In the genomic region with DNA sequence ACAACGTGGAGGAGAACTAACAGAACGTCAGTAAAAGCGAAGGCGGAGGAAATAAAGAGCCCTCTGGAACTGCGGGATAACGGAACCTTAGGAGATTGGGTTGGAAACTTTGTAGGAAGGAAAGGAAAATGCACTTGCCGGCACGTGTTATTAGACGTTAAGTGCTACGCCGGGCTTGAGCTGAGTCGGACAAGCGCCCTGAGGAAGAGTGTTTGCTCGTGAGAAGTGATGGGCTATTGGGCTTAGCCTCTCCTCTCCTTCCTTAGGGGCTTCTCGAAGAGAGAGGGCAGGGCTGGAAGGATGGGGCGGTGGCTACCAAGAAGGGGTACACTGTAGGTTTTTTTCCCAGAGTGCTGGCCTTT, we compare ENCODE assay signal across 7 mouse cellular contexts. TPM values are rescaled to one million over a fixed set of nuclear protein-coding genes. Genes with fewer than 3 reads are reported as not detected.
DNase-seq lines count a peak whose midpoint lies in the region; ATAC-seq and TF ChIP-seq lines count a peak whose summit lies in the region.

No protein-coding gene starts in this region.

- H3K4me1 ChIP-seq in lung, adult 2 months (ENCODE audit: control insufficient read depth, insufficient read depth, low read length): peaks cover 2% of the 10 kb centered on the region; the same call in 1 of the 2 replicates
- H3K4me1 ChIP-seq in bone marrow, adult 2 months (ENCODE audit: control insufficient read depth, insufficient read depth, low read length): no peaks in the 10 kb centered on the region; the same call in none of the 2 replicates
- H3K4me1 ChIP-seq in erythroblast, embryonic 14.5 days (ENCODE audit: control insufficient read depth): peaks cover 27% of the 10 kb centered on the region
- peaks cover 4% of the 10 kb centered on the region for H3K4me1 ChIP-seq in limb, embryonic 11.5 days (ENCODE audit: control insufficient read depth, insufficient read depth, low read length)

- peaks cover 30% of the 10 kb centered on the region for H3K36me3 ChIP-seq in erythroblast, embryonic 14.5 days (ENCODE audit: control insufficient read depth)
- H3K36me3 ChIP-seq in limb, embryonic 11.5 days (ENCODE audit: control insufficient read depth, insufficient read depth, low read length): no peaks in the 10 kb centered on the region; the same call in 1 of the 2 replicates
- H3K36me3 ChIP-seq in myocyte (ENCODE audit: control insufficient read depth, insufficient read depth): peaks cover 23% of the 10 kb centered on the region

- DNase-seq in lung, adult 2 months: no peak
- DNase-seq in lung, postnatal 14 days: no peak
- no peak for DNase-seq in limb, embryonic 11.5 days (ENCODE audit: low spot score)
- DNase-seq in right cerebral cortex, adult 18-20 months: no peak

- peak; percentile 74 for ATAC-seq in limb, embryonic 11.5 days (ENCODE audit: insufficient number of reproducible peaks, low FRiP score, low TSS enrichment, low read depth)

- H3K27me3 ChIP-seq in erythroblast, embryonic 14.5 days (ENCODE audit: control insufficient read depth): no peaks in the 10 kb centered on the region
- no peaks in the 10 kb centered on the region for H3K27me3 ChIP-seq in limb, embryonic 11.5 days (ENCODE audit: control insufficient read depth, insufficient read depth, low read length)
- no peaks in the 10 kb centered on the region for H3K27me3 ChIP-seq in myocyte (ENCODE audit: control insufficient read depth, insufficient read depth, insufficient read length)

- no peaks in the 10 kb centered on the region for H3K9me3 ChIP-seq in erythroblast, embryonic 14.5 days (ENCODE audit: control insufficient read depth, low read length)
- H3K9me3 ChIP-seq in limb, embryonic 11.5 days (ENCODE audit: control insufficient read depth, low read length): no peaks in the 10 kb centered on the region

- H3K79me2 ChIP-seq in myocyte (ENCODE audit: control insufficient read depth, insufficient read depth): peaks cover 25% of the 10 kb centered on the region

- H3K27ac ChIP-seq in bone marrow, adult 2 months (ENCODE audit: control insufficient read depth, insufficient read depth, low read depth, low read length, poor library complexity): no peak overlapping the region
- no peak overlapping the region for H3K27ac ChIP-seq in limb, embryonic 11.5 days (replicated peaks; ENCODE audit: low read depth, low read length)

- H3K9ac ChIP-seq in limb, embryonic 11.5 days (ENCODE audit: low read length): peak overlapping the region; percentile 61

- peak; percentile 31; the same call in 1 of the 2 replicates for TF ChIP-seq POLR2A in lung, adult 2 months (IDR thresholded peaks at IDR 0.05; ENCODE audit: borderline replicate concordance, extremely low read depth, low read depth, low read length)
- no peak for TF ChIP-seq POLR2A in bone marrow, adult 2 months (IDR thresholded peaks at IDR 0.05; ENCODE audit: borderline replicate concordance, control insufficient read depth, low read depth, low read length)
- TF ChIP-seq POLR2A in myocyte (IDR thresholded peaks at IDR 0.05; ENCODE audit: insufficient read length, low read depth): peak; percentile 69

- TF ChIP-seq CTCF in lung, adult 2 months (IDR thresholded peaks at IDR 0.05; ENCODE audit: insufficient read depth, low read length): no peak
- TF ChIP-seq CTCF in bone marrow, adult 2 months (IDR thresholded peaks at IDR 0.05; ENCODE audit: control insufficient read depth, insufficient read depth, low read length): no peak

- H3ac ChIP-seq in myocyte (ENCODE audit: control insufficient read depth, insufficient read length): peak overlapping the region; percentile 23

- H3K4me3 ChIP-seq in lung, adult 2 months (replicated peaks; ENCODE audit: extremely low read depth, low read depth, low read length): peak overlapping the region; percentile 78
- peak overlapping the region; percentile 68 for H3K4me3 ChIP-seq in bone marrow, adult 2 months (replicated peaks; ENCODE audit: control insufficient read depth, low read depth, low read length)
- H3K4me3 ChIP-seq in erythroblast, embryonic 14.5 days (replicated peaks): peak overlapping the region; percentile 79
- peak overlapping the region; percentile 82 for H3K4me3 ChIP-seq in limb, embryonic 11.5 days (ENCODE audit: low read depth, low read length)
- peak overlapping the region; percentile 60 for H3K4me3 ChIP-seq in myocyte

- H3K4me2 ChIP-seq in limb, embryonic 11.5 days (ENCODE audit: low read depth, severe bottlenecking): peak overlapping the region; percentile 74
- H3K4me2 ChIP-seq in myocyte (ENCODE audit: low read depth): peak overlapping the region; percentile 96

- 0% methylated on average over 16 of the region's 16 CpGs for WGBS in lung, adult 2 months
- under 1% methylated on average over 16 of the region's 16 CpGs for WGBS in bone marrow, adult 2 months
- WGBS in limb, embryonic 11.5 days: under 1% methylated on average over 16 of the region's 16 CpGs

TF ChIP-seq in myocyte, 11 proteins besides CTCF, POLR2A, EP300 and RAD21:
- TF ChIP-seq MAX (IDR thresholded peaks at IDR 0.05; ENCODE audit: low read depth) (peak; percentile 91), USF1 (IDR thresholded peaks at IDR 0.05; ENCODE audit: low read depth) (peak; percentile 84), REST (IDR thresholded peaks at IDR 0.05; ENCODE audit: insufficient read depth, insufficient read length) (no peak), POLR2AphosphoS2 (IDR thresholded peaks at IDR 0.05; ENCODE audit: insufficient read length, low read depth) (peak; percentile 53)
TF ChIP-seq in myocyte: peak in this region for 3.

RNA-seq across cellular contexts. Expression of a gene that starts 0.3 kb away (rescaled TPM):
- polyA plus RNA-seq in lung, adult 2 months (2012; rRNA removed): 0.81 and 1.4 TPM in 2 replicates
- polyA plus RNA-seq in bone marrow, adult 2 months (2011; ENCODE audit: insufficient read depth, insufficient read length, low replicate concordance, missing spikeins): 5.2 and 9.2 TPM in 2 replicates
- 0.09 TPM in 2 replicates for polyA plus RNA-seq in erythroblast, embryonic 14.5 days (2012)
- 19.6 and 22.6 TPM in 2 replicates for polyA plus RNA-seq in limb, embryonic 11.5 days (2014; fragmentation: Nextera tagmentation; extraction: Ambion mirVana)
- polyA plus RNA-seq in myocyte (2012; fragmentation: generic; extraction: Trizol): 3.0 TPM

RNA-seq across cellular contexts. Expression of a gene that starts 0.6 kb away (rescaled TPM):
- polyA plus RNA-seq in lung, adult 2 months (2012; rRNA removed): 0.28 TPM in 1 of 2 replicates, not detected in the other
- 8.5 and 9.9 TPM in 2 replicates for polyA plus RNA-seq in bone marrow, adult 2 months (2011; ENCODE audit: insufficient read depth, insufficient read length, low replicate concordance, missing spikeins)
- 1.2 and 1.5 TPM in 2 replicates for polyA plus RNA-seq in erythroblast, embryonic 14.5 days (2012)
- 38.6 TPM in 2 replicates for polyA plus RNA-seq in limb, embryonic 11.5 days (2014; fragmentation: Nextera tagmentation; extraction: Ambion mirVana)
- polyA plus RNA-seq in myocyte (2012; fragmentation: generic; extraction: Trizol): 6.3 TPM

RNA-seq across cellular contexts. Expression of a gene that starts 28.7 kb away (rescaled TPM):
- polyA plus RNA-seq in lung, adult 2 months (2012; rRNA removed): 10.4 and 17.4 TPM in 2 replicates
- 18.9 and 27.5 TPM in 2 replicates for polyA plus RNA-seq in bone marrow, adult 2 months (2011; ENCODE audit: insufficient read depth, insufficient read length, low replicate concordance, missing spikeins)
- 1.2 and 2.1 TPM in 2 replicates for polyA plus RNA-seq in erythroblast, embryonic 14.5 days (2012)
- 95.2 and 107 TPM in 2 replicates for polyA plus RNA-seq in limb, embryonic 11.5 days (2014; fragmentation: Nextera tagmentation; extraction: Ambion mirVana)
- polyA plus RNA-seq in myocyte (2012; fragmentation: generic; extraction: Trizol): 128 TPM

RNA-seq across cellular contexts. Expression of a gene that starts 45.3 kb away (rescaled TPM):
- polyA plus RNA-seq in lung, adult 2 months (2012; rRNA removed): 28.7 and 53.1 TPM in 2 replicates
- 2.9 and 6.4 TPM in 2 replicates for polyA plus RNA-seq in bone marrow, adult 2 months (2011; ENCODE audit: insufficient read depth, insufficient read length, low replicate concordance, missing spikeins)
- polyA plus RNA-seq in erythroblast, embryonic 14.5 days (2012): not detected in 2 replicates
- 5.7 and 5.9 TPM in 2 replicates for polyA plus RNA-seq in limb, embryonic 11.5 days (2014; fragmentation: Nextera tagmentation; extraction: Ambion mirVana)
- 19.5 TPM for polyA plus RNA-seq in myocyte (2012; fragmentation: generic; extraction: Trizol)
